In genomic region chr15:5242241-5243035, GRCm38 (mm10) we compare ENCODE assay signal across 7 mouse cellular contexts. TPM values are rescaled to one million over a fixed set of nuclear protein-coding genes. Genes with fewer than 3 reads are reported as not detected.
DNase-seq lines count a peak whose midpoint lies in the region; ATAC-seq and TF ChIP-seq lines count a peak whose summit lies in the region.

No protein-coding gene starts in this region.

- TF ChIP-seq CTCF in heart, adult 2 months (IDR thresholded peaks at IDR 0.05) = no peak

- no peak for TF ChIP-seq EP300 in heart, adult 2 months (IDR thresholded peaks at IDR 0.05; ENCODE audit: insufficient read depth, low read depth, low read length)

- H3K27me3 ChIP-seq in heart, adult 2 months (ENCODE audit: control insufficient read depth, insufficient read depth, low read length) = peaks cover 2% of the 10 kb centered on the region; the same call in 1 of the 2 replicates
- H3K27me3 ChIP-seq in midbrain, embryonic 11.5 days (ENCODE audit: control insufficient read depth, insufficient read depth, low read length) = peaks cover 43% of the 10 kb centered on the region
- H3K27me3 ChIP-seq in splenic B cell, adult 2 months (ENCODE audit: control insufficient read depth, insufficient read depth, low read length, poor library complexity, severe bottlenecking) = no peaks in the 10 kb centered on the region

- DNase-seq in urinary bladder, postnatal 14 days (ENCODE audit: low spot score) = peak; percentile 24
- DNase-seq in urinary bladder, postnatal 10 days (ENCODE audit: low spot score) = no peak
- DNase-seq in heart, adult 2 months = peak; percentile 53 to 62
- DNase-seq in kidney, postnatal 14 days = peak; percentile 29
- peak; percentile 94 for DNase-seq in midbrain, embryonic 11.5 days (ENCODE audit: low spot score, missing footprints)
- DNase-seq in splenic B cell, adult 2 months (ENCODE audit: low read depth, low spot score) = peak; percentile 58

- WGBS in heart, adult 2 months = 4% methylated on average over 61 of the region's 61 CpGs
- WGBS in midbrain, embryonic 11.5 days = 3% methylated on average over 61 of the region's 61 CpGs

- H3K9ac ChIP-seq in heart, adult 2 months (ENCODE audit: low read depth, low read length) = peak overlapping the region; percentile 80
- peak overlapping the region; percentile 42; the same call in 1 of the 2 replicates for H3K9ac ChIP-seq in midbrain, embryonic 11.5 days (ENCODE audit: low read length)

- intact Hi-C loops in heart, adult 2 months (cut with DNase I) = loop anchor here (5.0 to 10.0 kb wide), 3 partner anchors 65 to 432 kb away; no protein-coding TSS in a partner anchor

- H3K36me3 ChIP-seq in heart, adult 2 months (ENCODE audit: control insufficient read depth, insufficient read depth, low read length) = peaks cover 5% of the 10 kb centered on the region
- H3K36me3 ChIP-seq in midbrain, embryonic 11.5 days (ENCODE audit: control insufficient read depth, insufficient read depth, low read length) = no peaks in the 10 kb centered on the region
- H3K36me3 ChIP-seq in splenic B cell, adult 2 months (ENCODE audit: control insufficient read depth, insufficient read depth, low read length, poor library complexity, severe bottlenecking) = no peaks in the 10 kb centered on the region

- H3K4me2 ChIP-seq in midbrain, embryonic 11.5 days = peak overlapping the region; percentile 92

- H3K4me3 ChIP-seq in heart, adult 2 months = peak overlapping the region; percentile 64
- peak overlapping the region; percentile 48 for H3K4me3 ChIP-seq in midbrain, embryonic 11.5 days (ENCODE audit: low read depth, low read length)

- H3K27ac ChIP-seq in heart, adult 2 months = peak overlapping the region; percentile 56
- no peak overlapping the region for H3K27ac ChIP-seq in midbrain, embryonic 11.5 days (ENCODE audit: low read depth, low read length)

- H3K9me3 ChIP-seq in midbrain, embryonic 11.5 days (ENCODE audit: control insufficient read depth, low read length) = no peaks in the 10 kb centered on the region

- ATAC-seq in common myeloid progenitor, adult 5-6 weeks (replicated peaks; ENCODE audit: low read depth, poor library complexity, severe bottlenecking) = peak; percentile 10; the same call in 1 of the 2 replicates
- peak; percentile 53 for ATAC-seq in midbrain, embryonic 11.5 days (ENCODE audit: low FRiP score)

- no peak for TF ChIP-seq POLR2A in heart, adult 2 months (IDR thresholded peaks at IDR 0.05; ENCODE audit: insufficient read depth, low read depth, low read length)

- peaks cover 3% of the 10 kb centered on the region; the same call in 1 of the 2 replicates for H3K4me1 ChIP-seq in heart, adult 2 months (ENCODE audit: control insufficient read depth, insufficient read depth, low read length)
- H3K4me1 ChIP-seq in midbrain, embryonic 11.5 days (ENCODE audit: control insufficient read depth, insufficient read depth, low read length) = peaks cover 19% of the 10 kb centered on the region

- no peaks in the 10 kb centered on the region; the same call in 1 of the 2 replicates for H3K79me2 ChIP-seq in heart, adult 2 months (replicated peaks; ENCODE audit: control insufficient read depth, insufficient read depth, low read length)

RNA-seq across cellular contexts. Expression of gene Ptger4, which starts 1.5 kb away (rescaled TPM):
- 8.3 and 10.3 TPM in 2 replicates for total RNA-seq in common myeloid progenitor, adult 5-6 weeks (2017)
- total RNA-seq in heart, adult 2 months (2021) = 1 to 10 TPM; 1.8 to 2.8 TPM
- 2.9 and 4.4 TPM in 2 replicates for polyA plus RNA-seq in heart, adult 2 months (2012; rRNA removed)
- 0.38 and 0.81 TPM in 2 replicates for polyA plus RNA-seq in midbrain, embryonic 11.5 days (2014; fragmentation: Nextera tagmentation; extraction: Ambion mirVana)

RNA-seq across cellular contexts. Expression of gene Ttc33, which starts 57.1 kb away (rescaled TPM):
- 49.6 and 50.2 TPM in 2 replicates for total RNA-seq in common myeloid progenitor, adult 5-6 weeks (2017)
- total RNA-seq in heart, adult 2 months (2021) = 10 to 100 TPM; 37.5 to 45.2 TPM
- 10.4 and 18.7 TPM in 2 replicates for polyA plus RNA-seq in heart, adult 2 months (2012; rRNA removed)
- 53.6 and 55.0 TPM in 2 replicates for polyA plus RNA-seq in midbrain, embryonic 11.5 days (2014; fragmentation: Nextera tagmentation; extraction: Ambion mirVana)
